Mouse (Mus musculus) R1 (cell line): ENCODE results near the gene Plk2.
"Not testable (repeated sequence)": the region's sequence is repeated elsewhere in the genome, so short reads cannot be mapped to it uniquely, and the experiment has no call there.

Experiments used
- DNase-seq: peaks from one replicate; pipeline ENCODE4 v3.0.0-alpha.2; 2018; ENCODE audit warnings: low read depth, low spot score

Gene Plk2

DNA sequence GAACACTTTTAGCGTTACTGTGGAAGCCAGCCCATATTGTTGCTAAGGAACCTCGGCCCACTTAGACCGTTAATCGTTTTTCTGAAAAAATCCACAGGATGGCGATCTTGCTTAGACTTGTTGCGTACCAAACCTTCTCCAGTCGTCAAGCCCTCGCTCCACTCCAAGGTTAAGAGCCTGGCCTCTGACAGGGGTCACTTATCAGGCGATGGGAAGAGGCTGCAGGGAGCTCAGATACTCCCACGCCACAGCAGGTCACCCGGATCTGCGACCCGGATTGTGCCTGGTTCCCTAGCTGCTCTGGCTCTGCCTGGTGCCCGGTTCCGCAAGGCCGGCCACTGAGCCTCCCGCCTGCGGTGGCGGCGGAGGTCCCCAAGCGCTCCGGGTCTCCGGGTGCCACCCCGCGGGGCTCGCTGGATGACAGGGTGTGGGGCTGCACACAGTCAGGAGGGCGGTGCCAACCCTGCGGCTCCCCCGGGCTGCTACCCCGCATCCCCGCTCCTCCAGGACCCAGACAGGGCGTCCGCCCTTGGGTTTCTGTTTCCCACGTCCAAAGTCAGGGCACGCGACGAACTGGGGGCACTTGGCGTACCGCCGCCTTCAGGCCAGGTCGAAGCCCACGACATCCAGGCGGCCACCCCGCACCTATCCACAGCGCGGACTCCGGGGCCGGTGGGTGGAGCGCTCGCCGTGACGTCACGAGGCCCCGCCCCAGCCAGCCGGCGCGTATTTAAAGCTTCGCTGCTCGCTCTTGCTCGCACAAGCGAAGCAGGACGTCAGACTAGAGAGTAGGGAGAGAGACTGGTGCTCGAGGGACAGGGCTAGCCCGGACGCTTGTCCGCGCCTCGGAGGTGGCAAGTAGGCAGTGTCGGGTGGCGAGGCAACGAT is at the start of gene Plk2:
Plk2 (plus strand) TSS at position 756 of the 888 bp plus-strand sequence.
- peak; percentile 91 for DNase-seq

DNA sequence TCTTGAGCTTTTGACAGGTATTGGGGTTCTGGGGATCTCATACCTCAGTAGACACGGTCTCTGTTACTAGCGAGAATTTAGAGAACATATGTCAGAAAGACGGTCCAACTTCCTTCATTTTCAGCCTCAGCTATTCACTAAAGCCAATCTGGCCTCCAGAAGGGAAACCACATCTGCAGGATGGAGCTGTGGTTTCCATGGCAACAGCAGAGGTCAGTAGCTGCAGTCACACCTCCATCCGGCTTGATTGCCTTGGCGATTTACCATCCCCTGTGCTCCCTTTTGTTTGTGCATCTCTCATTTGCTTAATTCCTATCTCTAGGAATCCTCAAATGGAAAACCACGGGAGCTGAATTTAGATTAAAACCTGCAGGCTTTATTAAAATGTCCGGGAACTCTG is 48.1 kb upstream of the Plk2 start:
- DNase-seq: peak; percentile 65

DNA sequence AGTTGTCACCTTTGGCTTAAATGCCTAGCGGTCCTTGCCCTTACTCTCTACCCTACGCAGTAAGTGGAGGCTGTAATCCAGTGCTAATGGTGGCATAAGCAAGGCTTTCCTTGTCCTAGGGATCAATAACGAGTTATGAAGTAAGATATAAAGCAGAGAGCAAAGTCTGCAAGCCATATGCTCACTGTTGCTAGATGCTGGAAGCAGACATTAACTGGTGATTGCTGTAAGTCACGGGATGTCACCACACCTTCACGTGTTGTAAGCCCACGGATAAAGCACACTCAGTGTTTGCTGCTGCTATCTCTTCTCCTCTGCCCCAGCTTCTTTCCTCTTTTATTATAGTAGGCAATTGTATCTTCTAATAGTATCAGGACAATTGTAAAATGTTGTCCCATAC is 43.8 kb upstream of the Plk2 start:
- no peak for DNase-seq

DNA sequence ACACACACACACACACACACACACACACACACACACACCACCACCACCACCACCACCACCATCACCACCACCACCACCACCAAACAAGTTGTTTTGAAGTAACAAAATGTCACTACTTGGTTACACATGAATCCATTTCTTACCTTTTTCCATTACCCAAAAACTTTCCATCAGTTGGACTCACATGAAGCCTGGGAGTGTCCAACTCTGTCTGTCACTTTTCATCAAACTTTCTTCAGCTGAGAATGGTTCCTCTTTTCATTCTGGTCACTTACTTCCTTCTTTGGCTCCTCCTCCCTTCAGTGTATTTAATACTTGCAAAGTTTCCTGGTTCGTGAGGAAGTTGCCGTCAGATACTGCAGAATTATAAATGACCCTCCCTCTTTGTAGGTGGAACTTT is 37.9 kb upstream of the Plk2 start, which contains the start of gene Gapt:
Gapt (minus strand) TSS at position 259 of the 400 bp plus-strand sequence.
- DNase-seq: no peak

DNA sequence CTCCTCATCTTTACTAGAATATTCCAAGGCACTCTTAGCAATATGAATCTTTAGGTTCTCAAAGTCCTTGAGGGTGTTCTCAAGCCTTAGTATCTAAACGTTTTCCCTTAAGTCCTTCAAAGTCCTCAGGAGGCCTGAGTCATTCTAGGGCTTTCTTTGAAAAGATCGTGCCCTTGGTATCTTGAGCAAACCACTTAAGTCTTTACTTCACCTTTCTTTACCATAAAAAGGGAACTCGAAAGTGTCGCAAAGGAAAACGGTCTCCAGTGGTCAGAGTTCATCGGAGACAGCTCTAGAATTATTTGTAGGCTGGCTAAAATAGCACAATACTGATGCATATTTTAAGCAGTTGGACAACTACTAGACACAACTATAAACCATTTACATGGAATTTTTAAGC is 31.1 kb upstream of the Plk2 start:
- DNase-seq: no peak

DNA sequence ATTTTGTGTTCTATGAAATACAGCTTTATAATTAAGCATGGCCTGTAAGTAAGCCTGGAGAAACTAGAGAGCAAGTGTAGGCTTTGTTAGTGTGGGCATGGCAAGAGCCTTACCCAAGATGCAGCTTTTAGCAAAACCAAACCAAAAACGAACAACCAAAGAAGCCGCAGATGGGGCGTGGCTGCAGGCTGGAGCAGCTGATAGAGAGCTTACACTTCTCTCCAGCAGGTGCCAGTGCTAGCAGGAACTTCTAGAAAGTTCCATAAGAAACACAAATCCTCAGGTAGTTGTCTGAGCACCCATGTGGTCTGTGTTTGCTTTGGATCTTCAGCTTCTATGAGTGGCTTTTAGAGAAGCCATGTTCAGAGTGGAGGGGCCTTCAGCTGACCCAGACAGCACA is 28.4 kb upstream of the Plk2 start:
- DNase-seq: no peak

DNA sequence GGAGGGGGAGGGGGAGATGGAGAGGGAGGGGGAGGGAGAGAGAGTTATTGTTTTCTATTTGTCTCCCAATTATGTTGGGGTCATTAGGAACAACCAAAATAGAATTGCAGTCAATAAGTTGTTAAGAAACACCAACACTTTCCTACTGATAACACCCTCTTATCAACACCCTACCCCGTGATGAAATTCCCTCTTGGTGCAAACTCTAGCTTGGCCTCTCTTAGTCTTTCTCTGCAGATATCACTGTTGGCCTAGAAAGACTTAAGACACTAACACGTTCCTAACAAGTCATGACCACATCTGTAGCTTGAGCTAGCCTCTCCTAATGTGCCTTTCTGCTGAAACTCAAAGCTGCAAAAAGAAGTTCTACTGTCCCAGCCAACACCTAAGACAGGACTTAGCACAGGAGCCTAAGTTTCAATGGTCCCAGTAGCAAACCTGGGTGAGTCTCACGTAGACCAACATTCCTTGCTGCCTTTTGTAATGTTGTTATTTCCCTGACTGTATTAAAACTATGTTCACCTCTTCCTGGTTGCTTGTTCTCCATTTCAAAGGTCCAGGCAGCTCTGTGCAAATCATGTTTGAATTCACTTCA is 26.8 kb upstream of the Plk2 start:
- no peak for DNase-seq

DNA sequence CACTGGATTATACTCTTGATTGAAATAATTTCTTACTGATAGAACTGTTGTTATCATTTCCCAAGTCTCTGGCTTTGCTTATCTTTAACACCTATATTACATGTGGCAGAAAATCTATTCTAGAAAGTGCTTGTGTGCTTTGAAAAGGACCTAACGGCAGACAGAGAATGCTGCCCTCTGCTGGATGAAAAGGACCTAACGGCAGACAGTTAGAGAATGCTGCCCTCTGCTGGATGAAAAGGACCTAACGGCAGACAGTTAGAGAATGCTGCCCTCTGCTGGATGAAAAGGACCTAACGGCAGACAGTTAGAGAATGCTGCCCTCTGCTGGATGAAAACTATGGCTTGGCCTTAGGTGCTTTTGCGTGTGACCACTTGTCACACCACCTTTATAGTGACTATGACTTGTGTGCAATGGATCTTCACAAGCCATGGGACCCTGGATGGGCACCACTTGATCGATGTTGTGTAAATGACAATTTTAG is 26.2 kb upstream of the Plk2 start:
- peak; percentile 22 for DNase-seq

DNA sequence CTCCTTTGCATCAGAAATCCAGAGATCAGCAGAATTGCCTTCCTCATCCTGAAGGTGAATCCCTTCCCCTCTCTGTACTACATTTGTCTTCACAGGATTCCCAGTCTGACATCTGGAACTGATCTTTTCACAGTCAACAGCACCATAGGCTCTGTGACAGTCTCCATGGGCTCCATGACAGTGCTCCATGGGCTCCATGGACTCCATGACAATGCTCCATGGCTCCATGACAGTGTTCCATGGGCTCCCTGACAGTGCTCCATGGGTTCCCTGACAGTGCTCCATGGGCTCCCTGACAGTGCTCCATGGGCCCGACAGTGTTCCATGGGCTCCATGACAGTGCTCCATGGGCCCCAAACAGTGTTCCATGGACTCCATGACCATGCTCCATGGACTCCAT is 25.2 kb upstream of the Plk2 start:
- DNase-seq: no peak

DNA sequence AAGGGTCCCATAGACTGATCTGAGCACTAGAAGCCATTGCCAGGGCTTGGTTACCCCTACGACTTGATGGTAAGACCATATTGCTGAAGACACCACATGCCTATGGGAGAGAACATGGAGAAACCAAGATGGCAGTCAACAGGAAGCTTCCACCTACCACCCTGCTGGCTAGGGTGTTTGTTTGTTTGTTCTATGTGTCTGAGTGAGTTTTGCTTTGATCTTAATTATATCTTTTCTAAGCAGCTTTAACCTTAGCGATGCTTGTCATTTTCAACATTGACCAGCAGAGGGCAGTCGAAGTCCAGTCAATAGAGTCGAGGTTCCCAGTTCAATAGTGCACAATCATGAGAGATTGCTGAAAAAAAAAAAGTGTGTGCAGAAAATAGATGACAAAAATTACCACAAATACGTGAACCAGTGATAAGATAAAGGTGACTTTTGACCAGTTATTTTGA is 12.4 kb upstream of the Plk2 start:
- DNase-seq: peak; percentile 61

DNA sequence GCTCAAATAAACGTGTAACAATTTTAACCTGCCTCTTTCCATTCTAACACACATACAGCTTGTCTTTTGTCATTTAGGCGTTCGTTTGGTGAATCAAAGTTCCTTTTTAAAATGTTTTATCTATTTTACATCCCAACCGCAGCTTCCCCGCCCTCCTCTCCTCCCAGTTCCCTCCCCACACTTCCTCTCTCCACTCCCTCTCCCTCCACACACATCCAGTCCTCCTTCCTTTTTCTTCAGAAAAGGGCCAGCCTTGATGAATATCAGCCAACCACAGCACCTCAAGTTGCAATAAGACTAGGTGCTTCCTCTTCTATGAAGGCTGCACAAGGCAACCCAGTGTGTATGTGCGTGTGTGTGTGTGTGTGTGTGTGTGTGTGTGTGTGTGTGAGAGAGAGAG is 10.3 kb upstream of the Plk2 start:
- no peak for DNase-seq

DNA sequence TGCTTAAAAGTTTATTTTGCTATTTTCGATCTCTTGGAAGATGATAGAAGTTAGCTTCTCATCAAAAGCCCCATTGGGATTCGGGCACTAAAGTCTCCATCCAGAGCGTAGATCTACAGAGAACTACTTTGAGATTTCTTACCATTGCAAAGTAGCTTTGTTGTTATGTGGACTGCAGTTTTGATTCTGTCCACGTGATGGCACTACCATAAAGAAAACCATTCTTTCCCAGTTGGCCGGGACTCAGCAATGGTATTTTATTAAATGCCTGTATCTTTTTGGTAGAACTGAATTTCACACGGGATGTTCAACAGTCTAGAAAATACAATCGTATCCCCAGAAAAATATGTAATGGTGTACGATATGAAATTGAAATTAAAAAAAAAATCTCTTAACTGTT is 2.6 kb upstream of the Plk2 start:
- peak; percentile 62 for DNase-seq

DNA sequence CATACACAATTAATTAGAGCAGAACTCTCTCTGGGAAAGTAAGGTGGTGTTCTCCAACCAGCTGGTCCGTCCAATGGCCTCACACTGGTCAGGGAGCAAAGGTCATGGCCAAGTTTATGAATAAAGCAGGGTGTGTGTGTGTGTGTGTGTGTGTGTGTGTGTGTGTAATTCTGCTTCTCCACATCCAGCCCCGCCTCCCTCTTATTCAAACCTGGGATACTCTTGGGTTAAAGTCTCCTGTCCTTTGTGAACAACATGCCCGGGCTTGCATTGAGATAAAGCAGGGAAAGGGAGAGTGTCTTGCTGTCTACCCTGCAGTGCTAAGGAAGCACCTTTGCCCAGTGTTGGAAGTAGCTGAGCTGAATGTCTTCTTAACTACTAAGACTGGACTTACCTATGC is 2.2 kb upstream of the Plk2 start:
- DNase-seq: peak; percentile 39

DNA sequence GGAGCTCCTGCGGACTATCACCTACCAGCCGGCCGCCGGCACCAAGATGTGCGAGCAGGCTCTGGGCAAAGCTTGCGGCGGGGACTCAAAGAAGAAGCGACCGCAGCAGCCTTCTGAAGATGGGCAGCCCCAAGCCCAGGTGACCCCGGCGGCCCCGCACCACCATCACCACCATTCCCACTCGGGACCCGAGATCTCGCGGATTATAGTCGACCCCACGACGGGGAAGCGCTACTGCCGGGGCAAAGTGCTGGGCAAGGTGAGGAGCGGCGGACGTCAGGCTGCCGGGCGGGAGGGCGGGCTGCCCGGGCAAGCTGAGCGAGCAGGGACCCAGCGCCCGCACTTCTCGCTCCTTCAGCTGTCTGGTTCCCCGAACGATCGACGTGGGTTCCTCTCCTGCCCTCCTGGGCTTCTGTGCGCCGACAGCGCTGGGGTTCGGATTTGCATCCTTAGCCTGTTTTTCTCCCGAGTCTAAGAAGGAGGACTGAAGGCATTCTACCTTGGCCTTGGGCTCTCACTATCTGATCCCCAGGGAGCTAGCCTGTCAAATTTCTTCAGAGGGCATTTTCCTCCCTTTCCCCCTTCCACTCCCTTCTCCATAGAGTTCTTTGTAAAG is 441 bp downstream of the Plk2 start:
- peak; percentile 32 for DNase-seq

DNA sequence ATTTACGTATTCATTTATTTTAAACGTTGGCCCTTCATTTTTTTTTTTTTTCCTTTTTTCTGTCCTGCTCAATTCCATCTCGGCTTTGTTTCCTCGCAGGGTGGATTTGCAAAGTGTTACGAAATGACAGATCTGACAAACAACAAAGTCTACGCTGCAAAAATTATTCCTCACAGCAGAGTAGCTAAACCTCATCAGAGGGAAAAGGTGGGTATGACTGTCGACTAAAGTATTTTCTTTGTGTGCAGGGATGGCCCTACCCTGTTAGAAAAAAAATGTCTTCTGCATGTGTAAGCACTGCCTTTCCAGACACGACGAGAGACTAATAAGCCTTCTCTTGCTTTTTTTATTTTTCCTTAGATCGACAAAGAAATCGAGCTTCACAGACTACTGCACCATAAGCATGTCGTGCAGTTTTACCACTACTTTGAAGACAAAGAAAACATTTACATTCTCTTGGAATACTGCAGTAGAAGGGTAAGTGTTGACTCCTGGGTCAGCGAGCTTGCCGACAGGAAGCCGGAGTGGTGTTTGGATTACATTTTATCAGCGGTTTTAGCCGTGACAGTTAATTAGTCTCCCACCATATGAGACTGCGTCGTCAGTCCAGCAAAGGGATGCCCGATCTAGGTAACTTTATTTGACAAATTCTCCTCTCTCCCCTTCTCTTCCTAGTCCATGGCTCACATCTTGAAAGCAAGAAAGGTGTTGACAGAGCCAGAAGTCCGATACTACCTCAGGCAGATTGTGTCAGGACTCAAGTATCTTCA is 1.3 kb downstream of the Plk2 start:
- no peak for DNase-seq

DNA sequence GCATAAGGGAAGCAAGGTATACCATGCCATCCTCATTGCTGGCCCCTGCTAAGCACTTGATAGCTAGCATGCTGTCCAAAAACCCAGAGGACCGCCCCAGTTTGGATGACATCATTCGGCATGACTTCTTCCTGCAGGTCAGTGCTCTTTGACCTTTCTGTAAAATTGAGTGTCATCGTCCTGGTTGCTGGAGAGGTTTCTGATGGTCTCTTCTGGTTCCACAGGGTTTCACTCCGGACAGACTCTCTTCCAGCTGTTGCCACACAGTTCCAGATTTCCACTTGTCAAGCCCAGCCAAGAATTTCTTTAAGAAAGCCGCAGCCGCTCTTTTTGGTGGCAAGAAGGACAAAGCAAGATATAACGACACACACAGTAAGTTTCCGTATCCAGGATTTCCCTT is 2.9 kb downstream of the Plk2 start:
- DNase-seq: no peak

DNA sequence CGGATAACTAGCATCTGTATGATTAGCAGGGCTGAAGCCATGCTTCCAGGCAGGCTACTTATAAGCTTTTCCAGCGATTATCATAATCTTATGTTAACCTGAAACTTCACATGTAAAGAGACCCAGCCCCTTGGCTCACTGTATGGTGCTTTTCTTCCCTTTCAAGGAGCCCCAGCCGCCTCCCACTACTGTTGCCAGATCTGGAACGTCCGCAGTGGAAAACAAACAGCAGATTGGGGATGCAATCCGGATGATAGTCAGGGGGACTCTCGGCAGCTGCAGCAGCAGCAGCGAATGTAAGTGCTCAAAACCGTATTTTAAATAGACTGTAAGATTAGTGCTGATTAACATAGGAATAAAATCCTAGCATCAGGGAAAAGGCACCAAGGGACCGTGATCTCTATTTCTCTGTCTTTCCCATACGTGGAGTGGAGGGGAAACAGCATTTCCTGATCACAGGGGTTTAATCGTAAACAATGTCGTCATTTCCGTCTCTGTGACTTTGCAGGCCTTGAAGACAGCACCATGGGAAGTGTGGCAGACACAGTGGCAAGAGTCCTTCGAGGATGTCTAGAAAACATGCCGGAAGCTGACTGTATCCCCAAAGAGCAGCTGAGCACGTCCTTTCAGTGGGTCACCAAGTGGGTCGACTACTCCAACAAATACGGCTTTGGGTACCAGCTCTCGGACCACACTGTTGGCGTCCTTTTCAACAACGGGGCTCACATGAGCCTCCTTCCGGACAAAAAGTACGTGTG is 3.8 kb downstream of the Plk2 start:
- peak; percentile 38 for DNase-seq

DNA sequence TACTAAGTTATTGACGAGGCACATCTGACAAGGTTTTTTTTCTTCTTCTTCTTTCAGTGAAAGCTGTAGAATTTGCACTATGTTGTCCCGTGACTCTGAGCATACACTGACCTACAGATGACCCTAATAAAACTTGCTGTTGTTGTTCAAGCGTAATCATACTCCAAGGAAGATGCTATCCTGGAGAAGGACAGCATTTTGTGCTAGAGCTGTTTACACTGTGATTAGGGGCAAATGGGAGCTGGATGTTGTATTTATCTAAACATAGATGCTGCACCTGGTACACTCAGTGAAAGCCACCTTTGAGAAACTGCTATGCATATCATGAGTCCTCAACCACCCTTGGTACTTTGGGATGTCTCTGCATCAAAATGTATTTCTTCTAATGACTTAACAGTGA is 6.6 kb downstream of the Plk2 start:
- no peak for DNase-seq

DNA sequence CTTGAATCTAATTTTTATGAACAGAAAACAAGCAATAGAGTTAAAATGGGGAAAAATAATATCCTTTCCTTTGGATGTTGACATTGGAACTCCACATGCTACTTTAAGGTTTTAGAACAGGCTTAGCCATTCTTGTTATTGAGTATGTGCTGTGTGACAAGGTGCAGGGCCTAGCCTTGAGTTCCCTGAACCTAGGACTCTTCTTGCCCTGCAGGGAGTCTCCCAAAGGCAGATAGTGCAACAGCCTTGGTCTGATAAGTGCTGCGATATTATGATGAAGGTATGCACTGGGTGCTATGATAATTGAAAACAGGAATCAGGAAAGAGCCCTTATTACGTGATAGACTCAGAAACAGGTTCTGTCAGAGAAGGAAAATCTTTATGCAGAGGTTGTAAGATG is 7.0 kb downstream of the Plk2 start:
- DNase-seq: no peak

DNA sequence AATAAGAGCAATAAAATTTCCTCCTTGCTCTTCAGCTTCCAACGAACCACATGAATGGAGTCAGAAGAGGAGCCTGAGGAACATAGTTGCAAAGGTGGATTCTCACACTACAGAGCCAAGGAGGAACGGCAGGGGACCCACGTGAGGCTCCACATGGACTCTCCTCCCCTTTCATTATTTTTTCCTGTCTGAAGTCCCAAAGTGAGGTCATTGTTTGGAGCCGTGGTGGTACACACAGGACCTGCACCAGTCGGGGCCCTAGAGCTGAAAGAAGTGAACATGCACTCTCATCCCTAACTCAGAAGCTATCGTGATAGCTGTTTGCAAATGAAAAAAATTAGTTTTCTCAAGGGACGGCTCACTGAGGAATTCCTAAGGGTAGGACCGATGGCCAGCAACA is 9.2 kb downstream of the Plk2 start:
- no peak for DNase-seq

DNA sequence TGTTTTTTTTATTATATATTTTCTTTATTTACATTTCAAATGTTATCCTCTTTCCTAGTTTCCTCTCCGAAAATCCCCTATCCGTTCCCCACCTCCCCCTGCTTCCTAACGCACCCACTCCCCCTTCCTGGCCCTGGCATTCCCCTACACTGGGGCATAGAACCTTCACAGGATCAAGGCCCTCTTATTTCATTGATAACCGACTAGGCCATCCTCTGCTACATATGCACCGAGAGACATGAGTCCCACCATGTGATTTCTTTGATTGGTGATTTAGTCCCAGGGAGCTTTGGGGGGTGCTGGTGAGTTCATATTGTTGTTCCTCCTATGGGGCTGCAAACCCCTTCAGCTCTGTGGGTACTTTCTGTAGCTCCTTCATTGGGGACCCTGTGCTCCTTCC is 9.8 kb downstream of the Plk2 start:
- not testable (repeated sequence) for DNase-seq
